Mouse (Mus musculus) skeletal muscle tissue, adult 2 months (tissue): ENCODE measurements at regions not wholly inside any gene's neighbourhood (a gene's known extent, or its start where the extent isn't known, plus 50 kb on each side); places are given as distances from the start of the nearest gene placed in this dataset.

Source experiments
- DNase-seq: peaks from one replicate; pipeline ENCODE4 v3.0.0-alpha.2; 2012; ENCODE audit warnings: low read depth, low spot score

DNA sequence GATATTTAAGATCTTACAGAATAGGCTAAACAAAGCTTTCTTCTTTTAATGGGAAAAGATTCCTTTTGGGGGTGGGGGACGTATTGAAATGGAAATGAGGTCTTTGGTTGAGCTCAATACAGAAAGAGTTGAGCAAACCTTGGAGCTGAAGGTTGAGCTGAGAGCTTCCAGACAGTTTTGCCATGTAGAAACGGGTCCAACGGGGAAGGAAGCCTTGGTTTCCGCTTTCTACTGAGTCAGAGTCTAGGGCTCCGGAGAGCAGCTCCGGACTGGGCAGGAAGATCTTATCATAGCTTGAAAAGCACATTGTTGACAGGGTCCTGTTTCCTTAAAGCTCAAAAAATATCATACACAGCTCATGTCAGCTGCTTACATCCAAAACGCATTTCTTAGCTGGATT lies 97.0 kb upstream of the Myo10 start:
- DNase-seq = peak; percentile 13

DNA sequence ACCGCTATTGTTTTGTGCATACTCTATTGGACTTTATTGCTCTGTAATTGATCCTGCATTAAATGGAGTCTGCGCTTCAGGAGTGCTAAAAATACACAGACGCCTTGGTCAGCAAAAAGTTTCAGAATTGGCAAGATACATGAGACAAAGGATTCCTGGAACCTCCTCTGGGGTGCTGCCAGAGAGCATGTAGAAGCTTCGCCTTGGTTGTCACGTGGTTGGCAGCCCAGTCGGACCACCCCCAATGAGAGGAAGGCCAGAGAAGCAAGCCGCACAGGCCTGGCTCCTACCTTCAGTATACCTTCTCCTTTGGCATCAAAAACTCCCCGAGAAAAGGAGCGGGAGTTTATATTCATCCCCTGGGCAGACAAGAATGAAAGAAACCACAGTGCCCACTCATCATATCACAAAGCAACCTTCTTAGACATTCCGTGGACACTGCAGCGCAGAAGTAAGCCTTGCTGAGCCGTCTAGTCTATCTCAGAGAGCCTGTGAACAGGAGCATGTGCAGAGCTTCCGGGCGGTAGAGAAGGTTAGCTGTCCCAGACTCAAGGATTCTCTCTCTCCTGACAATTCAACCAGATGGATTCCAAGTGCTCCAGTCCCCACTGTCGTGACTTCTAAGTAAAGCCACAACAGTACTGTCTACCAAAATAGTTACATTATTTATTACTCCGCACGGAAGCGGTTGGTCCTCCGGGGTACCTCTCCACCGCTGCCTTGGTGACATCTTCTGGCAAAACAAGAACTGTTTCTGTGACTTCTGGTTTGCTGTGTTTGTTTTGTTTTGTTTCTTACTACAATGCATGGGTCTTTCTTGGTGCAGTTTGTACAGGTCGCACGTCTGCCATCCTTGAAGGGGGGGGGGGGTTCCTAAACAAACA lies 85.6 kb upstream of the Myo10 start:
- peak; percentile 18 for DNase-seq

DNA sequence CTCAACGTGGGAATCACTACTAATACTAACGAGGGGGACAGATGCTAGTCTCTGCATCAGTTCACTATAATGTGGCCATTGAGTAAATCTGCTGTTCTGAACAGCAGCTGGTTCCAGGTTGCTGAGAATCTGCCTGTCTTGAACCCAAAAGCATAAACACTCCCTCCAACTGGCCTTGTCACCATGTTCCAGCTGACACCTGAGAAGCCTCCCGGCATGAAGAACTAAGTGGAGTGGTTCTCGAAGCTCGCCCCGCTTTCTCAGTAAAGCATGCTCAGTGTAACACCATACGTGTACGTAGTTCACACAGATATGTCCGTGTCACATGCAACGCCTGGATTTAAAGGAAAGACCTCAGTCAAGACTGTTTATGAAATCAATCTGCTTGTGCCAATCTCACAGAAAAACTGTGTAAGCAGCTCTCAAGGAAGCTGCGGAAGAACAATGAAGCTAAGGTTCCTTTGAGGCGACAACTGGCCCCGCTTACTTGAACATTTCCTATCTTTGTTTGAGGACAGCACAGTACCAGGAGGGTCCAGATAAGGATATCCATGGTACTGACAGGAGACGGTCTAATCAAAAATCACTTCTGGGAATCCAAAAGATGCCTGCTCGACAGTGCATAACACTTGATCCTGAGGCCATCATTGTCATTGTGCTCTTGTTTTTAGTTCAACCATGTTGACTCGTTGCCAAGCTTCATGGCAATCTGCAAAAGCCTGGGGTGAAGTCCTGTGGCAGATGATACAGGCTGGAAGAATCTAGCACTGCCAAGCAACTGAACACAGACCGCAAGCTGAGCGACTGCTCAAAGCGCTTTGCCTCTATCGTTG lies 82.8 kb upstream of the Myo10 start:
- DNase-seq = peak; percentile 7

DNA sequence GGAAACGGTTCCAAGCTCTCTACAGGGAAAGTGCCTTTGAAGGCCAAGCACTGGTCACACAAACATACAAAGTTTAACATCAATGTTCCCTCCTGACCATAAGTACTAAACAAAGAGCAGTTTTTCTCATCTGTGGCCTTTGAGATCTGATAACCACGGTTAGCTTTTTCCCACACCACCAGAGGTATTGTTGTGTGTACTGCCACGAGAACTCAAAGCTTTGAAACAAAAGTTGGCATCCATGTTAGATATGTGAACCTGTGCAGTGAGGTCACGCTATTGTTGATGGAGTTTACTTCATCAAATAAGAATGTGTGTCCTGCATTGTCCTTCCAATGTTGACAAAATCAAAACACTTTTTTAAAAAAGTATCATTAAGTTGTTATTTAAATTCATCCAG lies 79.9 kb upstream of the Myo10 start:
- DNase-seq = peak; percentile 7

DNA sequence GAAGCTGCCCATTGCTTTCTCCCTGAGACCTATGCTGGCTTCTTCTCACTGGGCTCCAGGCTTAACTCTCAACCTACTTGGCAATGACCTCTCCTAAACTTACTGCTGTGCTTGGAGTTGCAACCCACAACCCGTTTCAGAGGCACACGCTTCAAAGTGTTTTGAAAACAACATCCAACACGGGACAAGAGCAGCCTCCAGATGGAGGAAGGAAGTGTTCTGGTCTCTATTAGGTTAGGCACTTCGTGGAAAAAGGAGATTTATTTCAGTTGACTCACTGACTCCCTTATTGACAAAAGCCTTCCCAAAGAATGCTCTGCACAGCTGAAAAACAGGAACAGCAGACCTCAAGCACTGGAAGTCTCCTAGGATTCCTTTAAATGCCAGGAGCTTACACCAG lies 76.1 kb upstream of the Myo10 start:
- peak; percentile 26 for DNase-seq

DNA sequence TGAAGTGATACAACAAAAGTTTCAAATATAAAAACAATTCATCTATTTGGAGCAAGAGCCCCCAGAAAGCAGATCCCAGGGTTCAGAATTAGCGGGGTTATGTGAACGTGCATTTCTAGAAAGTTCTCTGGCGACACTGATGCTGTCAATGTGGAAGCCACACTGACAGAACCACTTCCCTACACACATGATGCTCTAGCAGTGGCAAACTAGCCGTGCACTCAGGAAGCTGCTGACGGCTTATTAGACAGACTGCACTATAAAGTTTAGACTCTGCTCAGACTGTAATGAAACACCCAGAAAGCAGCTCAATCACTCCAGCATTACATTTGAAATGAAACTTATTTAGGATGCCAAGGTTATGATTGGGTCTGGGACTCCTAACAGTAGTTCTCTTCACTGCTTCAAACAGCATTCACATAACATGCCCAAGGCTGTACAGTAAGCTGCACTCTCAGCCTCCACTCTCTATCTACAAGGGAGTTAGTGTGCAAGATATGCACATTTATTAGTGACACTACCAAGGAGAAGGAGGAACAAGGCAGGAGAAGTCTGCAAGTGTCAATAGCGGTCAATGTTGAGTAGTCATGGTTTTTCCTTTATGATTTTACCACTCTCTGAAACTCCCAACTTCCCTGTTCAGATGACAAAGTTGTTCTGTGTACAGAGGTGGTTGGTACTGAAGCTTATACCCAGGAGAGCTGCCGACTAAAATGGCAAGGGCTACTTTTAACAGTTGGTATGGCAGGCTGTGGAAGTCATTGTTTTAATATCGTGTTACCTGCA lies 71.9 kb upstream of the Myo10 start:
- DNase-seq = no peak

DNA sequence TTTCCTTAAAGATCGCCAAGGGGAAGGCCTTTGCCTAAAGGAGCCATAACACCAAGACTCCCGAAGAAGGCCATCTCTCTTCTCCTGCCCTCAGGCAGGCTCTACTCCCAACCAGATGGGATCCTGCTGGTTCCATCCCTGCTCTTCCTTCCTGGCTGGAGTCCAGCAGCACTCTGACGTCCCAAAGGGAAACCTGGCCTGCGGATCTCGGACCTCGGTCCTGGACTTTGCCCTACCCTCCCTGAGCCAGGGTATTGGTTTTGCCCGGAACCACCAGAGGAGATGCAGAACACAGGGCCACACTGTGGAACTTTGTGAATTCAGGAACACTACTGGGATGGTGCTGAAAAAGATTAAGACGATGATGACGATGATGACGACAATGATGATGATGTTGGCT lies 67.4 kb upstream of the Myo10 start:
- no peak for DNase-seq

DNA sequence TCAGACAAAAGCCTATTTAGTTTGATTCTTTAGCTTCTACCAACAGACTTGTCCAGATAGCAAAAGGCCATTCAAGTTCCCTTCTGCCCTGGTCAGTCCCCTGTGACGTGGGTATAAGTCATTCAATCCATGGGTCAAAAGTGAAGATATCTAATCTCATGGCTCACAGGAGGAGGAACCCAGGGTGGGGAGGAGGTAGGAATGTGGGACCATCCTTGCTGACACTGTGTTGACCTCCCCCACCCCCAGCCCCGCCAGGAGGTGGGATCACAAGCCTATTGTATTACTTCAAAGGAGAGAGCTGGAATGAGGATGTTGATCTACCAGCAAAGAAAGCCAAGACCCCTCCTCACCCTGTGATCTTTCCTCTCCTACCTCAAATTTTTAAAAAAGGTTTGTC lies 66.5 kb upstream of the Myo10 start:
- no peak for DNase-seq

DNA sequence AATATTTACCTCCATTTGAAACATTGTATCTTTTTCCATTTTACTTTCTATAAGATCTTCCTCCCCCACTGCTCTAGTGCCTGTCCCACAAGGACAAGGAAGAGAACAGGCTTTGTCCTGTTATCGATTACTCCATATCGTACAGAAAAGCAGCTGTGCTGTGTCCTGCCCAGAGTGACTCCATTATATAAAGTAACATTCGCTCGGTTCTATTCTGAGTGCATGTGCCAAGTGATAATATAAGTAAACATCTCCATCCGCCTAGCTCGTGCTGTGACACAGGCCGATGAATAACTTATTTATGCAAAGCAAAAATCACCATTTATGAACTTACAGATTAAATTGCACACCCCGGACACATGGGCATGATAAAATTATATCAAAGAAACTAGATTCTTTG lies 64.8 kb upstream of the Myo10 start:
- DNase-seq = no peak

DNA sequence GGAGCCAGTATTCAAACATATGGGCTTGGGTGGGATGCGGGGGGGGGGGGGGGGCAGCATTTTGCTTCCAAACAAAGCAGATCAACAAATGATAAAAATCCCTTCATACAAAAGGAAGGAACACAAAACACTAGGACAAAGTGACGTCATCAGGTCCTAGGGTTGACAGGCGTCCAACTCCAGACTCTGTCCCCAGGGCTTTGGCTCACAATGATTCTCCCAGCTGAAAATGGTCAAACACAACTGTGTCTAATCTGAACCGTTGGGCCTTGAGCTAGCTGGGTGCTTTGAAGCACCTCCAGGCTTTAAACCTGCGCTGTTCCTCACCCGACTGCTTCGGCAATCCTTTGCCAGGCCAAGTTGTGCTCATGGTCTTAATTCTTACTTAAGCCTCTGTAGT lies 64.1 kb upstream of the Myo10 start:
- no peak for DNase-seq

DNA sequence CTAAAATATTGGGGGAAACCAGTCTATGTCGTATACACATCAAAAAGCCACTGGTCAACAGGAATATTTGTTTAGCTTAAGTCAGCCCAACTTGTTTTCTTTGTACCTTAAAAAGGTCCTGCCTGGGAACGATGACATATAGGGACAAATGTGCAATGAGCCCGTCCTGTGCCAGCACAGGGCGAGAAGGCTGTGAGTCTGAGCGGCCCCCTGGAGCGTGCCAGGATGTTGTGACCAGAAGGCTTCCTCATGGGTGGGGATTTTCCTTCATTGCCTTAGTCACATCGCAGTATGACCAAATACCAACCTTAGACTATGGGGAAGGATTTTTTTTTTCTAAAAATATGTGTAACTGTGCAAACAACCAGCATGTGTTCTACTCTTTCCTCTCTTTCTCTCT lies 58.7 kb upstream of the Myo10 start:
- DNase-seq = no peak

DNA sequence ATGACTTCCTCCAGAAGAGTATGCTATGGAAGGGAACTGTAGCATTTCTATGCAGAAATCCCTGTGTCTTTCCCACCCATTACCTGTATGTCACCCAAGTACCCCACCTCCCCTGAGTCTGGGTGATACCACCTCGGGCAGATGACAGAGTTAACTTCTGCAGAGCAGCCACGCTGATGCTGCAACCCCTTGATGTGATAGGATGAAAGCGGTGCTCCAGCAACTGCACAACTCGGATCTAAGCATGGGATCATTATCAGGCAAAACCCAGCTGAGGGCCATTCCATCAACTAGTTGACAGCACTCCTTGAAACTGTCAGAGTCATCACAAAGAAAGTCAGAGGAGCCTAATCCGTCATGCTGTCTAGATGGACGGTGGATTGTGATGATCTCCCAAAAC lies 49.8 kb upstream of the Myo10 start:
- no peak for DNase-seq
